Mouse (Mus musculus) liver, postnatal 0 days (tissue): Measurements from ENCODE around the gene Ackr3.

Experiments
- CTCF ChIP-seq: sonication (generic); IDR thresholded peaks from 2 replicates; pipeline ENCODE4 v1.5.1; 2016; ENCODE audit warnings: antibody characterized with exemption, low read depth
- EP300 ChIP-seq: IDR thresholded peaks from 2 replicates; pipeline ENCODE4 v1.6.1; 2016; ENCODE audit warnings: antibody characterized with exemption, low read depth, mild to moderate bottlenecking

DNA sequence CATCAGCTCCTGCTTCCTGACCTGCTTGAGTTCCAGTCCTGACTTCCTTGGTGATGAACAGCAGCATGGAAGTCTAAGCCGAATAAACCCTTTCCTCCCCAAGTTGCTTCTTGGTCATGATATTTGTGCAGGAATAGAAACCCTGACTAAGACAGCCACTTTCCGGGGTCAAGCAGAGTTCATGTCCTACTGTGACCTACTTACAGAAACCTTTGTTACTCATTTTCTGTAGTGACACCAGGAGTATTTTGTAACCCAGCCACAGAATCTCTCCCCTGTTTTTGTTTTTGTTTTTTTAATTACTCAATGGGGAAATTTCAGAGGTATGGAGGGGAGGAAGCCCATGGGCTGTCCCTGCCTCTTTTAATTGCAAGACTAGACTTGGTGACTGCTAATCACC lies 32.9 kb downstream of the Ackr3 start:
- TF ChIP-seq CTCF: no peak
- no peak for TF ChIP-seq EP300
